In the genomic region with DNA sequence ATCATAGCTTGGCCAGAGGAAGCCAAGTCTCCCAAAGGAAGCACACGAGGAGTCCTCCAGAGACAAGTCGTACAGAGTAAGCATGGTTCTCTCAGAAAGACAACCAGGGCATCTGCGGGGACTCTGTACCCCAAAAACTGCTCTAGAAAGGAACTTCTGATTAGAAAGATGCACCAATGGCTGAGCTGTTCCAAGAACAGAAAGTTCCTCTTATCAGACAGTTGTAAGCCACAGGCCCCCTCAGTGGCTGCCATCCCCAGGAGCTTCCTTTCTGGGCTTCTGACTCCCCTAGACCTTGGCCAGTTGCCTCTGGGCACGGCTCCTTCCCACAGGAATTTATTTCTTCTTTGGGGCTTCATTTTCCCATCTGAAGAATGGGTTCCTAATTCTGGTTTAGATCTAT, we compare ENCODE assay signal across 25 mouse cellular contexts. TPM values are rescaled to one million over a fixed set of nuclear protein-coding genes. Genes with fewer than 3 reads are reported as not detected.
DNase-seq lines count a peak whose midpoint lies in the region; ATAC-seq lines count a peak whose summit lies in the region.
"Had no signal": no experiment of that assay in that cellular context is flagged by ENCODE, and none has a peak within 500 bp of the region (broad histone marks: within the 10 kb centered on the region; RNA-seq: fewer than 3 reads in every experiment).

No protein-coding gene starts in this region.

- no peak overlapping the region for H3K27ac ChIP-seq in neural tube, embryonic 11.5 days (ENCODE audit: low read depth, low read length)
- H3K27ac ChIP-seq in neural tube, embryonic 15.5 days (replicated peaks), result no peak overlapping the region
- H3K27ac ChIP-seq in hindbrain, embryonic 13.5 days, result no peak overlapping the region
- no peak overlapping the region for H3K27ac ChIP-seq in forebrain, embryonic 13.5 days
- H3K27ac ChIP-seq: forebrain, embryonic 12.5 days; hindbrain, embryonic 12.5 days; kidney, embryonic 15.5 days; limb, embryonic 13.5 days; liver, embryonic 14.5 days had no signal

- WGBS in neural tube, embryonic 11.5 days, result 76% methylated on average over 4 of the region's 4 CpGs
- WGBS in neural tube, embryonic 15.5 days, result 77% methylated on average over 4 of the region's 4 CpGs
- WGBS in hindbrain, embryonic 13.5 days, result 90% methylated on average over 4 of the region's 4 CpGs
- WGBS in forebrain, embryonic 13.5 days, result 87% methylated on average over 4 of the region's 4 CpGs

- H3K4me3 ChIP-seq in neural tube, embryonic 11.5 days (ENCODE audit: low read depth, low read length), result no peak overlapping the region
- no peak overlapping the region for H3K4me3 ChIP-seq in neural tube, embryonic 15.5 days (replicated peaks)
- no peak overlapping the region for H3K4me3 ChIP-seq in hindbrain, embryonic 13.5 days
- H3K4me3 ChIP-seq in forebrain, embryonic 13.5 days, result no peak overlapping the region
- H3K4me3 ChIP-seq: forebrain, embryonic 12.5 days; hindbrain, embryonic 12.5 days; kidney, embryonic 15.5 days; limb, embryonic 13.5 days; myocyte had no signal

- no peaks in the 10 kb centered on the region for H3K4me1 ChIP-seq in neural tube, embryonic 11.5 days (ENCODE audit: control insufficient read depth, insufficient read depth, low read length)
- no peaks in the 10 kb centered on the region for H3K4me1 ChIP-seq in neural tube, embryonic 15.5 days
- H3K4me1 ChIP-seq in hindbrain, embryonic 13.5 days (replicated peaks), result no peaks in the 10 kb centered on the region
- no peaks in the 10 kb centered on the region for H3K4me1 ChIP-seq in forebrain, embryonic 13.5 days
- H3K4me1 ChIP-seq: forebrain, embryonic 12.5 days; hindbrain, embryonic 12.5 days; kidney, embryonic 15.5 days; limb, embryonic 13.5 days had no signal

- no peak for ATAC-seq in neural tube, embryonic 11.5 days (ENCODE audit: insufficient read depth, low FRiP score, low TSS enrichment)
- no peak for ATAC-seq in neural tube, embryonic 15.5 days (ENCODE audit: low FRiP score)
- peak; percentile 46 for ATAC-seq in granulocyte monocyte progenitor cell, adult 5-6 weeks (replicated peaks; ENCODE audit: poor library complexity, severe bottlenecking)
- ATAC-seq in hindbrain, embryonic 13.5 days (ENCODE audit: low FRiP score), result no peak
- no peak for ATAC-seq in forebrain, embryonic 13.5 days
- ATAC-seq: inflammation-experienced regulatory T-cells, adult 6 months; Patski had no signal

- no peak overlapping the region for H3K9ac ChIP-seq in neural tube, embryonic 11.5 days (ENCODE audit: low read length)
- H3K9ac ChIP-seq in neural tube, embryonic 15.5 days (replicated peaks), result no peak overlapping the region
- no peak overlapping the region for H3K9ac ChIP-seq in hindbrain, embryonic 13.5 days
- no peak overlapping the region for H3K9ac ChIP-seq in forebrain, embryonic 13.5 days
- H3K9ac ChIP-seq: forebrain, embryonic 12.5 days; hindbrain, embryonic 12.5 days; kidney, embryonic 15.5 days; limb, embryonic 13.5 days; liver, embryonic 14.5 days had no signal

- no peaks in the 10 kb centered on the region for H3K27me3 ChIP-seq in neural tube, embryonic 11.5 days (ENCODE audit: control insufficient read depth, insufficient read depth, low read length)
- peaks cover 9% of the 10 kb centered on the region for H3K27me3 ChIP-seq in neural tube, embryonic 15.5 days (replicated peaks)
- peaks cover 12% of the 10 kb centered on the region for H3K27me3 ChIP-seq in hindbrain, embryonic 13.5 days
- H3K27me3 ChIP-seq in forebrain, embryonic 13.5 days, result peaks cover 22% of the 10 kb centered on the region
- H3K27me3 ChIP-seq: Patski had no signal

- no peak overlapping the region for H3K4me2 ChIP-seq in neural tube, embryonic 11.5 days (ENCODE audit: low read depth)
- H3K4me2 ChIP-seq in neural tube, embryonic 15.5 days, result no peak overlapping the region
- H3K4me2 ChIP-seq in hindbrain, embryonic 13.5 days, result no peak overlapping the region
- H3K4me2 ChIP-seq in forebrain, embryonic 13.5 days, result no peak overlapping the region
- H3K4me2 ChIP-seq: forebrain, embryonic 12.5 days; heart, embryonic 11.5 days; hindbrain, embryonic 12.5 days; kidney, embryonic 15.5 days; limb, embryonic 13.5 days had no signal

- DNase-seq in neural tube, embryonic 11.5 days (ENCODE audit: low spot score), result peak; percentile 6
- DNase-seq in A20 (ENCODE audit: low read depth, low spot score), result peak; percentile 43
- peak; percentile 88 for DNase-seq in MEL-GATA-1-ER (ENCODE audit: extremely low read depth, low read depth)
- DNase-seq: adrenal gland, adult 8-10 months; cerebellum, adult 11-12 months; cerebellum, postnatal 25 days; gastrocnemius, postnatal 36 days; heart, postnatal 10 days; kidney, postnatal 4 days; midbrain, embryonic 14.5 days; thymus, adult 18-20 months had no signal

- H3K36me3 ChIP-seq in neural tube, embryonic 11.5 days (ENCODE audit: control insufficient read depth, insufficient read depth, low read length), result no peaks in the 10 kb centered on the region
- H3K36me3 ChIP-seq in neural tube, embryonic 15.5 days, result no peaks in the 10 kb centered on the region
- no peaks in the 10 kb centered on the region for H3K36me3 ChIP-seq in hindbrain, embryonic 13.5 days
- H3K36me3 ChIP-seq in forebrain, embryonic 13.5 days (ENCODE audit: poor library complexity, severe bottlenecking), result no peaks in the 10 kb centered on the region
- H3K36me3 ChIP-seq: forebrain, embryonic 12.5 days; hindbrain, embryonic 12.5 days; kidney, embryonic 15.5 days; limb, embryonic 13.5 days had no signal

- no peaks in the 10 kb centered on the region for H3K9me3 ChIP-seq in neural tube, embryonic 11.5 days (ENCODE audit: control insufficient read depth, low read length)
- no peaks in the 10 kb centered on the region for H3K9me3 ChIP-seq in neural tube, embryonic 15.5 days (replicated peaks)
- H3K9me3 ChIP-seq in hindbrain, embryonic 13.5 days, result no peaks in the 10 kb centered on the region
- H3K9me3 ChIP-seq in forebrain, embryonic 13.5 days (replicated peaks), result no peaks in the 10 kb centered on the region
- H3K9me3 ChIP-seq: forebrain, embryonic 12.5 days; hindbrain, embryonic 12.5 days; kidney, embryonic 15.5 days; limb, embryonic 13.5 days had no signal

RNA-seq across cellular contexts. Expression of gene Hck, which starts 7.4 kb away (rescaled TPM):
- 1.8 and 2.0 TPM in 2 replicates for polyA plus RNA-seq in neural tube, embryonic 11.5 days (2014; fragmentation: Nextera tagmentation; extraction: Ambion mirVana)
- 3.2 and 4.0 TPM in 2 replicates for polyA plus RNA-seq in neural tube, embryonic 15.5 days (2015; fragmentation: Nextera tagmentation; extraction: Ambion mirVana)
- total RNA-seq in granulocyte monocyte progenitor cell, adult 5-6 weeks (2014; fragmentation: Nextera tagmentation), result 6.4 and 9.5 TPM in 2 replicates
- total RNA-seq in granulocyte monocyte progenitor cell, adult 5-6 weeks (2017), result 13.1 and 17.5 TPM in 2 replicates
- polyA plus RNA-seq in hindbrain, embryonic 13.5 days (2015; fragmentation: Nextera tagmentation; extraction: Ambion mirVana), result 1.7 and 2.2 TPM in 2 replicates
- 0.91 and 1.1 TPM in 2 replicates for polyA plus RNA-seq in forebrain, embryonic 13.5 days (2015; fragmentation: Nextera tagmentation; extraction: Ambion mirVana)

RNA-seq across cellular contexts. Expression of gene Tm9sf4, which starts 45.4 kb away (rescaled TPM):
- 81.1 and 83.3 TPM in 2 replicates for polyA plus RNA-seq in neural tube, embryonic 11.5 days (2014; fragmentation: Nextera tagmentation; extraction: Ambion mirVana)
- polyA plus RNA-seq in neural tube, embryonic 15.5 days (2015; fragmentation: Nextera tagmentation; extraction: Ambion mirVana), result 83.0 and 83.7 TPM in 2 replicates
- 54.2 and 60.7 TPM in 2 replicates for total RNA-seq in granulocyte monocyte progenitor cell, adult 5-6 weeks (2014; fragmentation: Nextera tagmentation)
- total RNA-seq in granulocyte monocyte progenitor cell, adult 5-6 weeks (2017), result 61.3 and 91.4 TPM in 2 replicates
- polyA plus RNA-seq in hindbrain, embryonic 13.5 days (2015; fragmentation: Nextera tagmentation; extraction: Ambion mirVana), result 77.2 and 79.3 TPM in 2 replicates
- 59.4 and 65.7 TPM in 2 replicates for polyA plus RNA-seq in forebrain, embryonic 13.5 days (2015; fragmentation: Nextera tagmentation; extraction: Ambion mirVana)

RNA-seq across cellular contexts. Expression of gene Ccm2l, which starts 49.9 kb away (rescaled TPM):
- polyA plus RNA-seq in neural tube, embryonic 11.5 days (2014; fragmentation: Nextera tagmentation; extraction: Ambion mirVana), result 1.4 and 1.5 TPM in 2 replicates
- 1.3 and 1.4 TPM in 2 replicates for polyA plus RNA-seq in neural tube, embryonic 15.5 days (2015; fragmentation: Nextera tagmentation; extraction: Ambion mirVana)
- 7.7 and 11.6 TPM in 2 replicates for total RNA-seq in granulocyte monocyte progenitor cell, adult 5-6 weeks (2014; fragmentation: Nextera tagmentation)
- 0.21 and 3.3 TPM in 2 replicates for total RNA-seq in granulocyte monocyte progenitor cell, adult 5-6 weeks (2017)
- 1.3 and 1.9 TPM in 2 replicates for polyA plus RNA-seq in hindbrain, embryonic 13.5 days (2015; fragmentation: Nextera tagmentation; extraction: Ambion mirVana)
- polyA plus RNA-seq in forebrain, embryonic 13.5 days (2015; fragmentation: Nextera tagmentation; extraction: Ambion mirVana), result 0.58 and 0.72 TPM in 2 replicates
- total RNA-seq: neutrophil, adult 5-6 weeks had no signal
- polyA plus RNA-seq: inflammation-experienced regulatory T-cells, adult 6 months; myocyte; Patski had no signal

Comparison
In these comparisons a context has a peak if more than half of its experiments do, and no peak if none do; other contexts are left out.
1. DNase-seq: peak in every context shown above with its lines; median percentile 88 in MEL-GATA-1-ER; 43 in A20; 6 in neural tube, embryonic 11.5 days.